Mouse (Mus musculus) embryonic fibroblast, embryonic 13.5 days (primary cell): ENCODE results near the gene Spint2. TPM values are rescaled to one million over a fixed set of nuclear protein-coding genes. Genes with fewer than 3 reads are reported as not detected.
"Not testable (repeated sequence)": the region's sequence is repeated elsewhere in the genome, so short reads cannot be mapped to it uniquely, and the experiment has no call there.

Source experiments
- H3K27ac ChIP-seq: 2 replicates; pipeline ENCODE4 v1.5.1; 2012; ENCODE audit warnings: low read length, control low read depth, inconsistent platforms; ENCODE audit not compliant: insufficient read depth
- H3K4me1 ChIP-seq: 2 replicates; pipeline ENCODE4 v1.6.1; 2011; ENCODE audit warnings: low read length; ENCODE audit not compliant: control insufficient read depth, insufficient read depth
- H3K4me3 ChIP-seq: 2 replicates; pipeline ENCODE4 v1.5.1; 2011; ENCODE audit warnings: mild to moderate bottlenecking, control low read depth, low read length; ENCODE audit not compliant: insufficient read depth
- CTCF ChIP-seq: IDR thresholded peaks from 2 replicates; pipeline ENCODE4 v1.5.1; 2011; ENCODE audit warnings: mild to moderate bottlenecking, control low read depth, low read length, moderate library complexity, borderline replicate concordance; ENCODE audit not compliant: insufficient read depth
- POLR2A ChIP-seq: IDR thresholded peaks from 2 replicates; pipeline ENCODE4 v1.6.1; 2011; ENCODE audit warnings: low read depth, mild to moderate bottlenecking, control low read depth, low read length, moderate library complexity
- polyA plus RNA-seq: library from polyadenylated mRNA; stranded (reverse); fragments of >200 nt; gene quantifications from 2 replicates; pipeline ENCODE4 v1.2.4, GENCODE M21; 2011; ENCODE audit warnings: low read depth; ENCODE audit not compliant: missing spikeins, insufficient read length

The Spint2 gene
- polyA plus RNA-seq, 1 experiment, result 11.6 TPM

DNA sequence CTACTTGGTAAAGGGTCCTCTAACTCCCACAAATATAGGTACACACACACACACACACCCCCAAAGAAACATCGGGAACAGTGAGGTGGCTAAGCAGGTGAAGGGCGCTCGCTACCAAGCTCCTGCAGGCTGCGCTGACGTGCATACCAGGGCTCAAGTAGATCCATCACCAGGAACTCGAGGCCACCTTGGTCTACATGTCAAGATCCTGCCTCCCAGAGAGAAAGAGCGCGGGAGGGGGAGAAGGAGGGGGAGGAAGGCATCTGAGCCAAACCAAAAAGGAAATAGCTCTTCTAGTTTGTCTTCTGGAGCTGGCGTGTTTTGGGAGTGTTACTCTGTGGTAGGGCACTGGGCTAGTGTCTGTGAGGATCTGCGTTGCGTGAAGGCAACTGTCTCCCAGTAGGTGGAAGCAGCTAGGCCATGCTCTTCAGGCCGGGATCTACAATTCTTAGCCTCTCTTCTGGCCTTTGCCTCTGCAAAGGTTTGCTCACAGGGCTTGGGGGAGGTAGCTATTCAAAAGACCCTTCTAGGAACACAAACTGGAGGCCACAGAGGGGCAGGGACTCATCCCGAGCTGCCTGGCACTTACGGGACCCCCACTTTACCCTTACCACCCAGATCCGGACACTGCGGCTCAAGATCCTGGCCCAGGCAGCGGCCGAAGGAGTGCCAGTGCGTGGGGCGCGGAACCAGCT, 34.9 kb downstream of the Spint2 start:
- peaks cover 6% of the 10 kb centered on the region; the same call in 1 of the 2 replicates for H3K4me1 ChIP-seq
- no peak overlapping the region for H3K27ac ChIP-seq
- TF ChIP-seq CTCF (no peak), POLR2A (no peak)
- H3K4me3 ChIP-seq, result no peak overlapping the region

DNA sequence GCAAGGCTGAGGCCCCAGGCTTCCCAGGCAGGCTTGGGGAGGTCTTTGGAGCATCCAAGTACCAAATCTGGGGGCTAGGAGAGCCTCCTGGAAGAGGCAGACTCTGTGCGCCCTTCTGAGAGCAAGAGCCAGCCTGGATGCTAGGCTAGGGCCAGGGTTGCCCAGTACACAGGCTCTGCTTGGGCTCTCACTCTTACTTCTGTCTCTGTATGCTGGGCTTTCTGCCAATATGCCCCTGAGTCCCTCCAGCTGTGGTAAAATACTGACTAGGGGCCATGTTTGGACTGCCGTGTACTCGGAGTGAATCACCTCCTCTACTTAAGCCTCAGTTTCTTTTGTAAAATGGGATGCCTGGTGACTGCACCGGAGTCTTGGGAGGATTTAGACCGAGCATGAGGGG, 35.7 kb downstream of the Spint2 start:
- Histone ChIP-seq H3K4me1 (peaks cover 6% of the 10 kb centered on the region; the same call in 1 of the 2 replicates), H3K4me3 (no peak overlapping the region), H3K27ac (no peak overlapping the region)
- no peak for TF ChIP-seq CTCF
- no peak for TF ChIP-seq POLR2A

DNA sequence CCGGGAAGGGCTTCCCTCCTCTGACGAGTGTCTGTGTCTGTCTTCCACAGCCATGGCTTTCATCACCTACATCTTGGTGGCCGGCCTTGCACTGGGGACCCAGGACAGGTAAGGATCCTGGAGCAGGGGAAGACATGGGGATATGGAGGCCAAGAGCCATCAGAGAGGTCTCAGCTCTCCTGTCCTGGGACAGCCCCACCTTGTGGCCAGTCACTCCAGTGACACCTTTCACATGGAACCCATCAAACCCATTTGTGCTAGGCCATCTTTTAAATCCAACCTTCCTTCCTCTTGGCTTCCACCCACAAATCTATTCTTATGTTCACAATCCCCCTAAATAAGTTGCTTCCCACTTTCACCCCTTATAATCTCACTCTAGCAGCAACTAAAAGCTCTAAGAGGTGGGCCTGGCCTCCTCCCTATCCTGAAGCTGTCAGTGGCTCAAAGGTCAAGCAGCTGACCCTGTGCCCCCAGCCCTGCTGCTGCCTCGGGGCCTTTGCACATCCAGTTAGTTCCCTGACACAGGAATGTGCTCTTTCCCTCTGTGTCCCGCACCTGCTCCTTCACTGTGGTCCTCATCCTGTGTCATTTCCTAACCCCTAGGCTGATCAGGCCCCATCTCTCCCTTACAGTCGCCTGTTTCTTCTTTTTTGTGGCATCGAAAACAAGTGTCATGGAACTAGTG, 36.8 kb downstream of the Spint2 start:
- Histone ChIP-seq H3K4me1 (peaks cover 6% of the 10 kb centered on the region; the same call in 1 of the 2 replicates), H3K4me3 (no peak overlapping the region), H3K27ac (no peak overlapping the region)
- TF ChIP-seq POLR2A (no peak; the same call in 1 of the 2 replicates), CTCF (peak; percentile 28; the same call in 1 of the 2 replicates)

GRCm38 (mm10) chr7:29238019-29238967, 43.4 kb downstream of the Spint2 start, which contains the start of gene Yif1b:
TSS of gene Yif1b (plus strand) at chr7:29238329.
- H3K4me1 ChIP-seq, result peaks cover 8% of the 10 kb centered on the region
- TF ChIP-seq POLR2A (peak; percentile 93), CTCF (no peak)
- peak within 1 kb of the TSS; percentile 87 for H3K4me3 ChIP-seq
- H3K27ac ChIP-seq, result peak within 1 kb of the TSS; percentile 76

DNA sequence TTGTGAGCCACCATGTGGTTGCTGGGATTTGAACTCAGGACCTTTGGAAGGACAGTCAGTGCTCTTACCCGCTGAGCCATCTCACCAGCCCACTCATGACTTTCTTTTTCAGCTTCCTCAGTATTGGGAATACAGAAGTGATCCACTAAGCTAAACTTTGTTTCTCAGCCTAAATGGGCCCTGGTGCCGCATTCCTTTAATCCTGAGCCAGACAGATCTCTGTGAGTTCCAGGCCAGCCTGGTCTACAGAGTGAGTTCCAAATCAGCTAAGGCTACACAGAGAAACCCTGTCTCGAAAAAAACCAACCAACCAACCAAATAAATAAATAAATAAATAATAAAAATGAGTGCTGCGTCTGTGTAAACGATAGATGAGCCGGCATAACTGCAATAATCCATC, 44.1 kb downstream of the Spint2 start:
- peak overlapping the region; percentile 76 for H3K27ac ChIP-seq
- peak overlapping the region; percentile 9; the same call in 1 of the 2 replicates for H3K4me3 ChIP-seq
- H3K4me1 ChIP-seq, result not testable (repeated sequence)

DNA sequence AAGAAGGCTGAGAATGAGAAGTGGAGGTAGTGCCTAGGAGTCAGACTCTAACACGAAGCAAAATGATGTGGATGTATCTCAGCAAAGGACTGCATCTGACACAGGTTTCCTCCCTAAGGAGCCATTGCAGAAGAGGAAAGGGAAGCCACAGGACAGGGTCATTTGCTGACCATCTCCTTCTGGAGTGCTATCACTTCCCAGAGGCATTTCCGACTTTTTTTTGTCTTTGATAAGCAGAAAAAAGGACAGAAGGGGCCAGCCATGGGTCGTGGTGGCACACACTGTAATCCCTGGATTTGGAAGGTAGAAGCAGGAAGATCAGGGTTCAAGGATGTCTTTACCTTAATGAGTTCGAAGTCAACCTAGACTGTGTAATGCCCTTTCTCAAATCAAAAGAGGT, 45.1 kb downstream of the Spint2 start:
- Histone ChIP-seq H3K27ac (no peak overlapping the region), H3K4me3 (no peak overlapping the region), H3K4me1 (peaks cover 8% of the 10 kb centered on the region)
- TF ChIP-seq CTCF, result no peak

DNA sequence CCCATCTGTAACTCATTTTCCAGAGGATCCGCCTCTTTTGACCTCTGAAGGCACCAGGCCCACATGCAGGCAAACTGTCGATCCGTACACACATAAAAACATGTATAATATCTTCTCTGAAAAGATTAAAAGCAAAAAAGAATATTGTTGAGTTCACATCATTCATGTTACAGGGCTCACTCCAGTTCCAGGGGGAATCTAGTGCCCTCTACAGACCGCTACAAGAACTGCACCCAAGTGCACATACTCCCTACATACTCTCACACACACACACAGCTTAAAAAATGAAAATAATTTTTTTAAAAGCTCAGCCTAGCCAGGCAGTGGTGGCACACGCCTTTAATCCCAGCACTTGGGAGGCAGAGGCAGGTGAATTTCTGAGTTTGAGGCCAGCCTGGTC, 47.1 kb downstream of the Spint2 start:
- H3K4me3 ChIP-seq, result no peak overlapping the region
- H3K4me1 ChIP-seq, result peaks cover 7% of the 10 kb centered on the region
- no peak for TF ChIP-seq POLR2A
- TF ChIP-seq CTCF, result no peak
- H3K27ac ChIP-seq, result no peak overlapping the region

- Histone ChIP-seq H3K4me3 (no peak overlapping the region), H3K4me1 (no peaks in the 10 kb centered on the region), H3K27ac (0 out of 2 replicates have a peak overlapping the region, but pooled peaks have one; percentile 1)
- TF ChIP-seq POLR2A (no peak), CTCF (no peak)
Measured at GRCm38 (mm10) chr7:29233745-29234144, 48.0 kb downstream of the Spint2 start.

- H3K4me3 ChIP-seq, result peak within 1 kb of the TSS; percentile 45
- H3K27ac ChIP-seq, result no peak within 1 kb of the TSS
- TF ChIP-seq CTCF (no peak), POLR2A (no peak)
- H3K4me1 ChIP-seq, result no peaks in the 10 kb centered on the region
Measured at GRCm38 (mm10) chr7:29232247-29233013, 49.3 kb downstream of the Spint2 start, which contains the start of gene Kcnk6. TSS of gene Kcnk6 (minus strand) at chr7:29232515.
